ENCODE assay signal across 20 mouse cellular contexts in genomic region chrX:52738116-52738515, GRCm38 (mm10). TPM values are rescaled to one million over a fixed set of nuclear protein-coding genes. Genes with fewer than 3 reads are reported as not detected.
DNase-seq lines count a peak whose midpoint lies in the region; ATAC-seq and TF ChIP-seq lines count a peak whose summit lies in the region.
"Had no signal": no experiment of that assay in that cellular context is flagged by ENCODE, and none has a peak within 500 bp of the region (broad histone marks: within the 10 kb centered on the region; RNA-seq: fewer than 3 reads in every experiment).

No protein-coding gene starts in this region.

- TF ChIP-seq CTCF in intestine, postnatal 0 days (IDR thresholded peaks at IDR 0.05; ENCODE audit: low read depth): no peak

- H3K9me3 ChIP-seq in kidney, embryonic 15.5 days (replicated peaks): no peaks in the 10 kb centered on the region
- no peaks in the 10 kb centered on the region for H3K9me3 ChIP-seq in intestine, postnatal 0 days (ENCODE audit: control insufficient read depth)
- H3K9me3 ChIP-seq: embryonic facial prominence, embryonic 13.5 days; forebrain, embryonic 13.5 days; heart, embryonic 12.5 days; hindbrain, embryonic 10.5 days had no signal

- ATAC-seq in kidney, embryonic 15.5 days (replicated peaks; ENCODE audit: low FRiP score): no peak
- ATAC-seq in intestine, postnatal 0 days: peak; percentile 59
- ATAC-seq: activated CD4-positive, CD25-positive, alpha-beta regulatory T cell, adult 4 months; forebrain, embryonic 13.5 days; forebrain, postnatal 0 days had no signal

- no peak overlapping the region for H3K4me2 ChIP-seq in kidney, embryonic 15.5 days
- no peak overlapping the region for H3K4me2 ChIP-seq in intestine, postnatal 0 days (replicated peaks; ENCODE audit: low read depth)
- H3K4me2 ChIP-seq: embryonic facial prominence, embryonic 13.5 days; forebrain, embryonic 13.5 days; heart, embryonic 12.5 days had no signal

- DNase-seq in kidney, adult 18-20 months: peak; percentile 9
- peak; percentile 26 for DNase-seq in ZHBTc4 (ENCODE audit: low read depth, low spot score)
- peak; percentile 46 for DNase-seq in yolk sac, embryonic 10.5 days (ENCODE audit: low spot score)
- no peak for DNase-seq in embryo, embryonic 10.5 days (ENCODE audit: low spot score)
- DNase-seq in layer of hippocampus, adult 9-10 months (ENCODE audit: low spot score): no peak
- DNase-seq: adrenal gland, postnatal 14 days; cerebellum, adult 11-12 months; cerebellum, adult 9-10 months; cerebellum, postnatal 25 days; forebrain, postnatal 0 days; gastrocnemius, adult 2 months; gastrocnemius, postnatal 25 days had no signal

- H3K27ac ChIP-seq in kidney, embryonic 15.5 days: no peak overlapping the region
- no peak overlapping the region; the same call in 1 of the 2 replicates for H3K27ac ChIP-seq in intestine, postnatal 0 days (ENCODE audit: low read depth, low read length)
- H3K27ac ChIP-seq: embryonic facial prominence, embryonic 13.5 days; forebrain, embryonic 13.5 days; gastrocnemius, adult 2 months; hindbrain, embryonic 10.5 days had no signal

- no peaks in the 10 kb centered on the region for H3K36me3 ChIP-seq in kidney, embryonic 15.5 days
- H3K36me3 ChIP-seq in intestine, postnatal 0 days (ENCODE audit: control insufficient read depth, insufficient read depth): no peaks in the 10 kb centered on the region
- H3K36me3 ChIP-seq: embryonic facial prominence, embryonic 13.5 days; heart, embryonic 12.5 days had no signal

- WGBS in kidney, embryonic 15.5 days: 61% methylated on average over 3 of the region's 3 CpGs
- WGBS in intestine, postnatal 0 days: 46% methylated on average over 3 of the region's 3 CpGs

- H3K4me1 ChIP-seq in kidney, embryonic 15.5 days: no peaks in the 10 kb centered on the region
- no peaks in the 10 kb centered on the region for H3K4me1 ChIP-seq in intestine, postnatal 0 days (replicated peaks; ENCODE audit: control insufficient read depth, insufficient read depth, low read length)
- H3K4me1 ChIP-seq: embryonic facial prominence, embryonic 13.5 days; forebrain, embryonic 13.5 days; heart, embryonic 12.5 days; hindbrain, embryonic 10.5 days had no signal

- peaks cover 15% of the 10 kb centered on the region for H3K27me3 ChIP-seq in kidney, embryonic 15.5 days
- no peaks in the 10 kb centered on the region for H3K27me3 ChIP-seq in intestine, postnatal 0 days (replicated peaks; ENCODE audit: control insufficient read depth, insufficient read depth, low read length)
- H3K27me3 ChIP-seq: forebrain, embryonic 13.5 days had no signal

- no peak overlapping the region for H3K9ac ChIP-seq in kidney, embryonic 15.5 days
- no peak overlapping the region for H3K9ac ChIP-seq in intestine, postnatal 0 days (ENCODE audit: low read depth, low read length)
- H3K9ac ChIP-seq: embryonic facial prominence, embryonic 13.5 days; forebrain, embryonic 13.5 days; forebrain, postnatal 0 days; heart, embryonic 12.5 days had no signal

- H3K4me3 ChIP-seq in kidney, embryonic 15.5 days (replicated peaks): no peak overlapping the region
- H3K4me3 ChIP-seq in intestine, postnatal 0 days (ENCODE audit: low read depth, low read length): no peak overlapping the region
- H3K4me3 ChIP-seq: embryonic facial prominence, embryonic 13.5 days; forebrain, embryonic 13.5 days; gastrocnemius, adult 2 months; heart, embryonic 12.5 days; hindbrain, embryonic 10.5 days had no signal

RNA-seq across cellular contexts. Expression of gene Ccdc160, which starts 52.9 kb away (rescaled TPM):
- 5.7 and 6.3 TPM in 2 replicates for polyA plus RNA-seq in kidney, embryonic 15.5 days (2015; fragmentation: Nextera tagmentation; extraction: Ambion mirVana)
- polyA plus RNA-seq in intestine, postnatal 0 days (2015; fragmentation: Nextera tagmentation; extraction: Ambion mirVana): 5.2 and 6.2 TPM in 2 replicates
- polyA plus RNA-seq: activated CD4-positive, CD25-positive, alpha-beta regulatory T cell, adult 4 months; C2C12; embryonic facial prominence, embryonic 13.5 days had no signal

Comparison
In these comparisons a context has a peak if more than half of its experiments do, and no peak if none do; other contexts are left out.
1. DNase-seq: peak in kidney, adult 18-20 months (single experiment), ZHBTc4 (single experiment) and yolk sac, embryonic 10.5 days (single experiment); none in embryo, embryonic 10.5 days (single experiment) and layer of hippocampus, adult 9-10 months (single experiment).